Mouse (Mus musculus): ENCODE data around the gene Cyb5r3. TPM values are rescaled to one million over a fixed set of nuclear protein-coding genes. Genes with fewer than 3 reads are reported as not detected.

Gene Cyb5r3
- total and polyA plus RNA-seq, 3 experiments, result 35.7 to 102 (median 59.1) TPM

- dilution Hi-C loops (cut with MboI; ENCODE audit: extremely low pct_ligation_motif_present, extremely low pct_unique_long_range_greater_than_20kb, low sequenced_read_pairs), result no loop called here
- DNase-seq (ENCODE audit: extremely low read depth), result no peak
- no peaks in the 10 kb centered on the region for H3K9me3 ChIP-seq (replicated peaks; ENCODE audit: low read length)
- no peaks in the 10 kb centered on the region for H3K36me3 ChIP-seq (replicated peaks in 1 of 2; ENCODE audit: control insufficient read depth in 1 of 2, insufficient read depth in 1 of 2, low read length in 1 of 2)
- no peaks in the 10 kb centered on the region for H3K27me3 ChIP-seq (replicated peaks)
- no peak overlapping the region for H3K4me2 ChIP-seq (ENCODE audit: insufficient read depth, low read depth, poor library complexity, severe bottlenecking)
- H3K27ac ChIP-seq (ENCODE audit: insufficient read depth, low read depth), result no peak overlapping the region
- H3K79me2 ChIP-seq (replicated peaks; ENCODE audit: control insufficient read depth, extremely low read depth, insufficient read depth, poor library complexity, severe bottlenecking), result no peaks in the 10 kb centered on the region
- no peak for TF ChIP-seq ZNF384 (IDR thresholded peaks at IDR 0.05; ENCODE audit: low read depth, low read length)
- no peak for TF ChIP-seq HCFC1 (IDR thresholded peaks at IDR 0.05; ENCODE audit: low read depth, low read length)
- H3K4me1 ChIP-seq (ENCODE audit: control insufficient read depth in 1 of 2, insufficient read depth in 2 of 2), result 0 out of 4 replicates have a peak, but pooled peaks cover 0 to 2% of the 10 kb centered on the region in 2 experiments
- H3K9ac ChIP-seq (ENCODE audit: insufficient read depth, low read depth), result no peak overlapping the region
- in situ Hi-C loops (cut with MboI; ENCODE audit: low pct_ligation_motif_present, low pct_unique_long_range_greater_than_20kb, low sequenced_read_pairs), result no loop called here
- no peak overlapping the region for H3K4me3 ChIP-seq (replicated peaks in 1 of 3; ENCODE audit: low read depth in 2 of 3, low read length in 2 of 3, poor library complexity in 1 of 3)
Measured at GRCm38 (mm10) chr15:83181800-83182330, 9.5 kb upstream of the Cyb5r3 start.

GRCm38 (mm10) chr15:83180004-83180403 is 7.6 kb upstream of the Cyb5r3 start:
- no peak overlapping the region for H3K4me2 ChIP-seq (ENCODE audit: insufficient read depth, low read depth, poor library complexity, severe bottlenecking)
- H3K27me3 ChIP-seq (replicated peaks), result no peaks in the 10 kb centered on the region
- dilution Hi-C loops (cut with MboI; ENCODE audit: extremely low pct_ligation_motif_present, extremely low pct_unique_long_range_greater_than_20kb, low sequenced_read_pairs), result no loop called here
- H3K36me3 ChIP-seq (replicated peaks in 1 of 2; ENCODE audit: control insufficient read depth in 1 of 2, insufficient read depth in 1 of 2, low read length in 1 of 2), result no peaks in the 10 kb centered on the region
- no peaks in the 10 kb centered on the region for H3K9me3 ChIP-seq (replicated peaks; ENCODE audit: low read length)
- no peaks in the 10 kb centered on the region for H3K79me2 ChIP-seq (replicated peaks; ENCODE audit: control insufficient read depth, extremely low read depth, insufficient read depth, poor library complexity, severe bottlenecking)
- in situ Hi-C loops (cut with MboI; ENCODE audit: low pct_ligation_motif_present, low pct_unique_long_range_greater_than_20kb, low sequenced_read_pairs), result no loop called here
- no peak overlapping the region for H3K9ac ChIP-seq (ENCODE audit: insufficient read depth, low read depth)
- no peak overlapping the region for H3K27ac ChIP-seq (ENCODE audit: insufficient read depth, low read depth)
- no peak for TF ChIP-seq POLR2A (IDR thresholded peaks at IDR 0.05; ENCODE audit: low read depth, low read length)
- no peak for TF ChIP-seq USF2 (conservative IDR thresholded peaks at IDR 0.05; ENCODE audit: low read depth, low read length)
- TF ChIP-seq PAX5 (IDR thresholded peaks at IDR 0.05; ENCODE audit: low read length), result no peak
- TF ChIP-seq MAZ (IDR thresholded peaks at IDR 0.05; ENCODE audit: low read depth, low read length), result no peak
- TF ChIP-seq NRF1 (IDR thresholded peaks at IDR 0.05; ENCODE audit: low read depth, low read length), result no peak
- TF ChIP-seq KAT2A (IDR thresholded peaks at IDR 0.05; ENCODE audit: insufficient replicate concordance, low read length), result no peak
- no peak for TF ChIP-seq CHD2 (IDR thresholded peaks at IDR 0.05; ENCODE audit: low read length)
- no peak for TF ChIP-seq GABPA (IDR thresholded peaks at IDR 0.05; ENCODE audit: insufficient replicate concordance, low read depth, low read length)
- TF ChIP-seq UBTF (IDR thresholded peaks at IDR 0.05; ENCODE audit: low read depth, low read length), result no peak
- no peak for TF ChIP-seq MEF2A (IDR thresholded peaks at IDR 0.05; ENCODE audit: borderline replicate concordance, low read depth, low read length)
- no peak for TF ChIP-seq IRF4 (IDR thresholded peaks at IDR 0.05; ENCODE audit: low read depth, low read length)
- H3K4me1 ChIP-seq (ENCODE audit: control insufficient read depth in 1 of 2, insufficient read depth in 2 of 2), result 0 out of 4 replicates have a peak, but pooled peaks cover 0 to 2% of the 10 kb centered on the region in 2 experiments
- DNase-seq (ENCODE audit: extremely low read depth), result no peak
- no peak overlapping the region for H3K4me3 ChIP-seq (replicated peaks in 1 of 3; ENCODE audit: low read depth in 2 of 3, low read length in 2 of 3, poor library complexity in 1 of 3)

GRCm38 (mm10) chr15:83176653-83177052 is 4.3 kb upstream of the Cyb5r3 start:
- H3K9me3 ChIP-seq (replicated peaks; ENCODE audit: low read length), result no peaks in the 10 kb centered on the region
- H3K4me2 ChIP-seq (ENCODE audit: insufficient read depth, low read depth, poor library complexity, severe bottlenecking), result no peak overlapping the region
- no peak overlapping the region for H3K27ac ChIP-seq (ENCODE audit: insufficient read depth, low read depth)
- peaks cover 0 to 15% of the 10 kb centered on the region in 2 experiments; a peak in 2 of 4 replicates for H3K4me1 ChIP-seq (ENCODE audit: control insufficient read depth in 1 of 2, insufficient read depth in 2 of 2)
- H3K27me3 ChIP-seq (replicated peaks), result no peaks in the 10 kb centered on the region
- no peaks in the 10 kb centered on the region for H3K79me2 ChIP-seq (replicated peaks; ENCODE audit: control insufficient read depth, extremely low read depth, insufficient read depth, poor library complexity, severe bottlenecking)
- TF ChIP-seq ZMIZ1 (IDR thresholded peaks at IDR 0.05; ENCODE audit: low read depth, low read length), result no peak
- TF ChIP-seq IRF4 (IDR thresholded peaks at IDR 0.05; ENCODE audit: low read depth, low read length), result no peak
- TF ChIP-seq ZC3H11A (IDR thresholded peaks at IDR 0.05; ENCODE audit: low read depth, low read length), result no peak
- no peak for TF ChIP-seq GABPA (IDR thresholded peaks at IDR 0.05; ENCODE audit: insufficient replicate concordance, low read depth, low read length)
- no peak for TF ChIP-seq PAX5 (IDR thresholded peaks at IDR 0.05; ENCODE audit: low read length)
- no peak for TF ChIP-seq POLR2A (IDR thresholded peaks at IDR 0.05; ENCODE audit: low read depth, low read length)
- TF ChIP-seq RCOR1 (conservative IDR thresholded peaks at IDR 0.05; ENCODE audit: low read depth, low read length), result no peak
- no peaks in the 10 kb centered on the region for H3K36me3 ChIP-seq (replicated peaks in 1 of 2; ENCODE audit: control insufficient read depth in 1 of 2, insufficient read depth in 1 of 2, low read length in 1 of 2)
- in situ Hi-C loops (cut with MboI; ENCODE audit: low pct_ligation_motif_present, low pct_unique_long_range_greater_than_20kb, low sequenced_read_pairs) (no loop called here), dilution Hi-C loops (cut with MboI; ENCODE audit: extremely low pct_ligation_motif_present, extremely low pct_unique_long_range_greater_than_20kb, low sequenced_read_pairs) (no loop called here)
- H3K9ac ChIP-seq (ENCODE audit: insufficient read depth, low read depth), result no peak overlapping the region
- no peak for DNase-seq (ENCODE audit: extremely low read depth)
- no peak overlapping the region for H3K4me3 ChIP-seq (replicated peaks in 1 of 3; ENCODE audit: low read depth in 2 of 3, low read length in 2 of 3, poor library complexity in 1 of 3)
